Mouse (Mus musculus) midbrain, embryonic 16.5 days (tissue): ENCODE measurements around the gene Arhgef40. TPM values are rescaled to one million over a fixed set of nuclear protein-coding genes. Genes with fewer than 3 reads are reported as not detected.

Source experiments
- ATAC-seq: fragments of 200-750 bp; cut with Nextera tagmentation; 2 replicates; pipeline ENCODE4 v1.8.0; 2017; ENCODE audit warnings: moderate TSS enrichment
- H3K27ac ChIP-seq: fragments of 300-500 bp; sonication (generic); 2 replicates; pipeline ENCODE4 v1.5.1; 2014; ENCODE audit warnings: mild to moderate bottlenecking, low read length, mixed read lengths
- H3K27me3 ChIP-seq: fragments of 300-500 bp; sonication (generic); 2 replicates; pipeline ENCODE4 v1.6.1; 2014; ENCODE audit warnings: low read depth, low read length, mixed read lengths; ENCODE audit not compliant: control insufficient read depth, insufficient read depth
- H3K36me3 ChIP-seq: fragments of 300-500 bp; sonication (generic); 2 replicates; pipeline ENCODE4 v1.6.1; 2014; ENCODE audit warnings: mild to moderate bottlenecking, low read length, moderate library complexity, mixed read lengths; ENCODE audit not compliant: control insufficient read depth, insufficient read depth
- H3K4me1 ChIP-seq: fragments of 300-500 bp; sonication (generic); 2 replicates; pipeline ENCODE4 v1.6.1; 2014; ENCODE audit warnings: mild to moderate bottlenecking, low read length, mixed read lengths; ENCODE audit not compliant: control insufficient read depth, insufficient read depth
- H3K4me2 ChIP-seq: fragments of 300-500 bp; sonication (generic); 2 replicates; pipeline ENCODE4 v1.6.1; 2014; ENCODE audit warnings: mild to moderate bottlenecking, low read length, mixed read lengths
- H3K4me3 ChIP-seq: fragments of 300-500 bp; sonication (generic); 2 replicates; pipeline ENCODE4 v1.5.1; 2014; ENCODE audit warnings: low read depth, mild to moderate bottlenecking, low read length, moderate library complexity, mixed read lengths
- H3K9ac ChIP-seq: fragments of 300-500 bp; sonication (generic); 2 replicates; pipeline ENCODE4 v1.6.1; 2014; ENCODE audit warnings: low read depth, low read length, mixed read lengths
- H3K9me3 ChIP-seq: fragments of 300-500 bp; sonication (generic); replicated peaks from 2 replicates; pipeline ENCODE4 v1.6.1; 2014; ENCODE audit warnings: mild to moderate bottlenecking, low read length, mixed read lengths; ENCODE audit not compliant: control insufficient read depth, poor library complexity, severe bottlenecking
- WGBS: fragments of 180-500 bp; shearing (Covaris S2); extraction: QIAGEN DNeasy Blood & Tissue Kit; methylation state at CpG from one replicate; pipeline ENCODE4 v1.1.7; 2014; 5-methylcytosine and 5-hydroxymethylcytosine counted together
- polyA plus RNA-seq: library from polyadenylated mRNA; unstranded; fragments of >200 nt; fragmentation: Nextera tagmentation; extraction: Ambion mirVana; gene quantifications from 2 replicates; pipeline ENCODE4 v1.2.1, GENCODE M21; 2015

Arhgef40 gene
- polyA plus RNA-seq, 1 experiment from 2014 or later = 78.0 TPM

DNA sequence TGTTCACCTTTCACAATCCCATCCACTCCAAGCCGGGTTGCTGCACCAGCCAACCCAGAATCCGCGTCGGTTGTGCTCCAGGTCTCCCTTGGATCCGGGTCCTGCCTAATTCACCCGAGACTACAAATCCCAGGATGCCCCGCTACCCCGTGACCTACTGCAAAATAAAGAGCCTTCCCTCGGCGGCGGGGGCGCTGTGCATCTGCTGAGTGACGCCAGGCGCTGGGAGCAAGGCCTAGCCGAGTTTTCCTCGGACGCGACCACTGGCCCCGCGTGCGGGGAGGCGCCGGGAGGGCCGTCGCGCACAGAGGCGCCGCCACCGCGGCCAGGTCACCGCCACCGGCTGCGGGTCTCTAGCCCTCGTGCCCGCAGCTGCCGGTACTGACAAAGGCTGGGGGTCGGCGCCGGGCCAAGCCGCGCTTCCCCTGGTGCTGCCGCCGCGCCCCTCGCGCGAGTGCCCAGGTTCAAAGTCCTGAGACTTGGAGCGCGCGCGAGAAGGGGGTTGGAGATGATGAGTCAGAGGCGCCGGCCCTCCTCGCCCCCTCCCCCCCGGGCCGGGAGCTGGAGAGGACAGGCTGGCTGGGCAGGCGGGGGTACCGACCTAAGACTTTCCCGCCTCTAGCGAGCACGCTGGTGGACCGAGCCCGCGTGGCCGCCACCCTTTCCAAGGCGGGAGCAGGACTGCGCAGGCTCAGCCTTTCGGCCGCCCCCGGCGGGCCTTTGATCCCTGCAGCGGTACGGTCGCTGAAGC is 35.2 kb downstream of the Arhgef40 start:
- H3K9me3 ChIP-seq = no peaks in the 10 kb centered on the region
- H3K4me2 ChIP-seq = peak overlapping the region; percentile 70
- no peaks in the 10 kb centered on the region for H3K27me3 ChIP-seq
- under 1% methylated on average over 60 of the region's 74 CpGs for WGBS
- peak overlapping the region; percentile 99 for H3K27ac ChIP-seq
- peak overlapping the region; percentile 59 for H3K4me3 ChIP-seq
- H3K36me3 ChIP-seq = no peaks in the 10 kb centered on the region
- peak; percentile 90 for ATAC-seq
- peak overlapping the region; percentile 87 for H3K9ac ChIP-seq
- H3K4me1 ChIP-seq = peaks cover 43% of the 10 kb centered on the region

DNA sequence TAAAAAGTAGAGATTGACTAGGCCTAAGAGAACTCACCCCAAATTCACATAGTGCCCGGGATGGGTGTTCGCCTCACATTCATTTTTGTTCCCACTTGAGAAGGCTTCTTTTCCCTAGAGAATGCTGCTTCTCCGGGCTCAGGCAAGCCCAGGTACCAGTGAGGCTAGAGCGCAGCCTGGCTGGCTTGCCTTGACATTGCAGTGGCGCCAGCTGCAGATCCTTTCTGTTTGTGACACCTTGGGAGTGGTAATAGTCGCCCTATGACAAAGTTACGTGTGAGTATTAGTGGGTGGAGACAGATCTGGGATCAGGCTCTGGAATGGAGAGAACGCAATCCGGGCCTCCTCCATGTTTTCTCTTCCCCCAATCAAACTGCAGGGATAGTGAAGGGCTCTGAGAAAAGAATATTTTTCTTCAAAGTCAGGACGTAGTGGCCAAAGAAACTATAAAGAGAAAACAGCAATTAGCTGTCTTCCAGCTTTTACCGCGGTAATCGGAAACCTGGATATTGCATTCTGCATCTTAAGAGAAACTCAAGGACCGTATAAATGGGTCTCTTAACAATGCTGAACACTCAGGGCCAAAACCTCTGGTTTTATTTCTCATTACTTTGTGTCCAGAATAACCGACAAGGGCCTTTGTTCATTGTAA is 36.1 kb downstream of the Arhgef40 start, which contains the start of gene Zfp219:
TSS of gene Zfp219 (minus strand) at position 248 of the 652 bp plus-strand sequence.
- 5% methylated on average over 15 of the region's 15 CpGs for WGBS
- no peaks in the 10 kb centered on the region for H3K9me3 ChIP-seq
- peak within 1 kb of the TSS; percentile 70 for H3K4me2 ChIP-seq
- peak; percentile 73 for ATAC-seq
- H3K4me3 ChIP-seq = peak within 1 kb of the TSS; percentile 59
- H3K36me3 ChIP-seq = no peaks in the 10 kb centered on the region
- peak within 1 kb of the TSS; percentile 99 for H3K27ac ChIP-seq
- H3K27me3 ChIP-seq = no peaks in the 10 kb centered on the region
- peaks cover 37% of the 10 kb centered on the region for H3K4me1 ChIP-seq
- peak within 1 kb of the TSS; percentile 87 for H3K9ac ChIP-seq

DNA sequence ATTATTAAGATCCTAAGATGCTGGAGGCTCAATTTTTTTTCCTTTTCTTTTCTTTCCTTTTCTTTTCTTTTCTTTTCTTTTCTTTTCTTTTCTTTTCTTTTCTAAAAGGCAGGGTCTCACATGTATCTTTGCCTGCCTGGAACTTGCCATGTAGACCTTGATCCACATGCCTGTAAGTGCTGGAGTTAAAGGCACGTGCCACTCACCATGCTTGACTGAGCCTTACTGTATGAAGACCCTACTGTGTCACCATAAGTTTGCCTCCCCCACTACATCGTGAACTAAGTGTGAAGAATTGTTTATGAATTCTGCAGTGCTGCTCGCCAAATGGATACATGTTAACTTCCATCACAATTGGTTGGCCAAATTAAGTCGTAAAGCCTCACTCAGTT is 36.6 kb downstream of the Arhgef40 start:
- Histone ChIP-seq H3K4me3 (no peak overlapping the region), H3K27me3 (no peaks in the 10 kb centered on the region), H3K4me2 (peak overlapping the region; percentile 70), H3K4me1 (peaks cover 31% of the 10 kb centered on the region), H3K9ac (no peak overlapping the region), H3K27ac (peak overlapping the region; percentile 99), H3K36me3 (no peaks in the 10 kb centered on the region), H3K9me3 (no peaks in the 10 kb centered on the region)
- no peak for ATAC-seq
- 58% methylated on average over 4 of the region's 4 CpGs for WGBS

DNA sequence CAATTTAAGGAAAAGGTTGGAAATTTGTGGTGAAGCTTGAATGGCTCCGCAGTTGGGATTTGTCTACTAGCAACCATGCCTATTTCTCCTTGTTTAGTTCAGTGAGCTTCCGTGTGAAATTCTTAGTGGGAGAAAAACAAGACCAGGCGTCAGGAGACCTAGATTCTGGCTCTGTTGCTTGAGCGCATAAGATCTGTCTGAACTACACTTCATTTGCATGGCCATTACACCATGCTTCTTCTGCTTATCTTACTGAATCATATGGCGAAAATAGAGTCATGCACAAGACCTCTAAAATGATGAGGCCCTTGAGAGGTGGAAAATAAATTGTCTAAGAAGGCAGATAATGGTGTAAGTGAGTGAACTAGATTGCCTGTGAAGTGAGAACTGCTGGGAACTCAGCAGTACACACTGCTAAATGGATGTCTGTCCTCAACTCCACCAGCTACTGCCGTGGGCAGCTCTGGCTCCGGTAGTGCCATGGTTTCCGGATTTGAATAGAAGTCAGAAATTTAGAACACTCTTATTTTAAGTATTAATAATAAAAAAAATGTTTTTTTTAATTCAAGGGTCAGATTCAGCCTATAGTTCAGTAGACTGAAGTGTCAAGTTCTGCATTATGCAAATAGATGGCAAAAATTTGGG is 37.2 kb downstream of the Arhgef40 start:
- H3K4me1 ChIP-seq = peaks cover 29% of the 10 kb centered on the region
- H3K4me3 ChIP-seq = no peak overlapping the region
- no peak overlapping the region for H3K9ac ChIP-seq
- no peaks in the 10 kb centered on the region for H3K36me3 ChIP-seq
- ATAC-seq = no peak
- H3K4me2 ChIP-seq = no peak overlapping the region
- H3K27ac ChIP-seq = no peak overlapping the region
- WGBS = 86% methylated on average over 8 of the region's 8 CpGs
- no peaks in the 10 kb centered on the region for H3K27me3 ChIP-seq
- H3K9me3 ChIP-seq = no peaks in the 10 kb centered on the region

DNA sequence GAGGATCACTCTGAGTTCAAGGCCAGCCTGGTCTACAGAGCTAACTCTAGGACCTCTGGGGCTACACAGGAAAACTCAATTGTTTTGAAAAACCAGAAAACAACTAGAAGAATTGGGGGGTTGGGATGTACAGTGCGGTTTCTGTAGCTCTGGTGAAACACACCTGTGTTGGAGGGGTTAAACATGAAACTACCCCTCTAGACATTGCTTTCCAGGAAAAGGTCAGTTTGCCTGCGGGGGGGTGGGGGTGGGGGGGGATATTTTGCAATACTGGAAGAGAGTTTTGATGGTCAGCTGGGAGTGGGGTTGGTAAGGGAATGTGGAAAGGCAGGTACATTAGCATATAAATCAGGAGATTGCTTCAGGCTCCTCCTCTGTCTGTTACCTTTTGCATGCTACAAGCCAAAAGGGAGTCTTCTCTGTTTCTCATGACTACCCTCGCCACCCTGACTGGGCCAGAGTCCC is 37.8 kb downstream of the Arhgef40 start:
- Histone ChIP-seq H3K4me3 (no peak overlapping the region), H3K9ac (no peak overlapping the region), H3K4me1 (peaks cover 29% of the 10 kb centered on the region), H3K27ac (no peak overlapping the region), H3K9me3 (no peaks in the 10 kb centered on the region), H3K4me2 (peak overlapping the region; percentile 54; the same call in 1 of the 2 replicates), H3K36me3 (no peaks in the 10 kb centered on the region), H3K27me3 (no peaks in the 10 kb centered on the region)
- WGBS = 67% methylated on average over 3 of the region's 3 CpGs
- ATAC-seq = no peak

DNA sequence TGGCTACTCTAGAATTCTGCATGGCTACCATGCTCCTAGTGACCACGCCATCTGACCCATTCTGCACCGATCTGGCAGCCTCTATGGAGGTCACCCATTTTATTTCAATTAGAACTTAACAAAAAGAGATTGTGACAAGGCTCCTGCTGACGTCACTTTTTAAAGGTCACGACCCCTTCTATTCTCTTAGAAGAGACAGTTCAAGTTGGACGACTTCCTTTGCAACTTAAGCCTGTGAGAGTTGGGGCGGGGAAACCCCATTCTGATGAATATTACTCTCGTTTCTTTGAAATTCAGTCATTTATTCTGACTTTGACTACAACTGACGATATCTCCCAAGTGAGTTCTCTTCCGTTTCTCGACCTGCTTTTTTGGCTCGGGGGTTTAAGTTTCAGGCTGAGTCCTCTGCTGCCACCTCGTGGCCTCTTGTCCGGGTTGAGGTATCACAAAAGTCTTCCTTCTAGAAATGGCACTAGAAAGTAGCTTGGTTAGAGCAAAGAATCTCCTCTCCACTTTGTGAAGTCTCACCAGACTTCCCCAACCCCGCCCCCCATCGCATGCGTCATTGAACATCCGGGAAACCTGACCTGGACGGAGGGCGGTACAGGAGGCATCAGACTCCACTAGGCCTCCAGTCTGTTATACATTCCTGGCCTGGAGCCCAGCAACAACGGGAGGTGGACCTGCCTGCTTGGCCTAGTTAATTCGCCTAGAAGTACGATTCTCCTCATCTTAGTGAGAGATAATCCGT is 38.4 kb downstream of the Arhgef40 start:
- peak overlapping the region; percentile 24 for H3K4me3 ChIP-seq
- H3K36me3 ChIP-seq = no peaks in the 10 kb centered on the region
- peak overlapping the region; percentile 74 for H3K27ac ChIP-seq
- peak overlapping the region; percentile 38 for H3K9ac ChIP-seq
- peak; percentile 8; the same call in 1 of the 2 replicates for ATAC-seq
- no peaks in the 10 kb centered on the region for H3K9me3 ChIP-seq
- H3K27me3 ChIP-seq = no peaks in the 10 kb centered on the region
- peak overlapping the region; percentile 54 for H3K4me2 ChIP-seq
- peaks cover 29% of the 10 kb centered on the region for H3K4me1 ChIP-seq
- WGBS = 3% methylated on average over 23 of the region's 23 CpGs

DNA sequence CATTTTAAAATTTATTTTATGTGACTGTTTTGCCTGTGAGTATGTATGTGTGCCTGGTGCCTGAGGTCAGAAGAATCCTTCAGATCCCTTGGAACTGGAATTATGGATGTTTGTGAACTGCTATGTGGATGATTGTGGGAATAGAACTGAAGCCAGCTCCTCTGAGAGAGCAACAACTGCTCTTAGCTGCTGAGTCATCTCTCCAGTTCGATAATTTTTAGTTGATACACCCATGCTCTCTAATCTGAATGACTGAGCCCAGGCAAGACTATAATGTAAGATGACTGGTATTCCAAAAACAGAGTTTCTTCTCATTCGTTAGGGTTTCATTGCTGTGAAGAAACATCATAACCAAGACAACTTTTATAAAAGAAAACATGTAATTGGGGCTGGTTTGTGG is 39.6 kb downstream of the Arhgef40 start:
- H3K4me3 ChIP-seq = no peak overlapping the region
- WGBS = 90% methylated on average over 2 of the region's 2 CpGs
- no peak for ATAC-seq

DNA sequence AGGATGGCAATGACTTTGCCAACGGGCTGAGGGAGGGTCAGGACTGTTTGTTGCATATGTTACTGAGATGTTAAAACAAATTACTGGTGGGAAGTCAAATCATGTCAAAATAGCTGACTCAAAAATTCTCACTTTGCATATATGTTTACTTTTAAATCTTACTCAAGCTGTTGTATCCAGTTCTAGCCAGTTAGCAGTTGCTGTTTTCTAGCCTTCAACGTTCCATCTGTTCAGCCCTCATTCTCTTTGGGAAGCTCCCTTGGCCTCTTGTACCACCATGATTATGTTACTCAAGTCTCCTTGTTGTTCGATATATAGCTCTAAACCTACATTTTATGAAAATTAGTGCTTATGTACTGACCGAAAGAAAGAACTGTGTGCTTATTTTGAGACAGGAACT is 41.8 kb downstream of the Arhgef40 start:
- Histone ChIP-seq H3K27me3 (no peaks in the 10 kb centered on the region), H3K4me2 (no peak overlapping the region), H3K9ac (no peak overlapping the region), H3K4me3 (no peak overlapping the region), H3K27ac (no peak overlapping the region), H3K36me3 (no peaks in the 10 kb centered on the region), H3K4me1 (peaks cover 14% of the 10 kb centered on the region), H3K9me3 (no peaks in the 10 kb centered on the region)
- ATAC-seq = no peak
- 92% methylated on average over 4 of the region's 4 CpGs for WGBS

More for the DNA sequence above, 39.6 kb downstream of the Arhgef40 start:
- no peaks in the 10 kb centered on the region for H3K36me3 ChIP-seq
- H3K4me1 ChIP-seq = peaks cover 20% of the 10 kb centered on the region
- H3K9me3 ChIP-seq = no peaks in the 10 kb centered on the region
- H3K27me3 ChIP-seq = no peaks in the 10 kb centered on the region
- no peak overlapping the region for H3K9ac ChIP-seq
- no peak overlapping the region for H3K4me2 ChIP-seq
- H3K27ac ChIP-seq = no peak overlapping the region
